Mouse (Mus musculus): Measurements from ENCODE around the gene Antxrl.

Antxrl gene

GRCm38 (mm10) chr14:34103855-34104254 lies 51.3 kb downstream of the Antxrl start:
- DNase-seq (ENCODE audit: low spot score in 2 of 2) = no peak

DNA sequence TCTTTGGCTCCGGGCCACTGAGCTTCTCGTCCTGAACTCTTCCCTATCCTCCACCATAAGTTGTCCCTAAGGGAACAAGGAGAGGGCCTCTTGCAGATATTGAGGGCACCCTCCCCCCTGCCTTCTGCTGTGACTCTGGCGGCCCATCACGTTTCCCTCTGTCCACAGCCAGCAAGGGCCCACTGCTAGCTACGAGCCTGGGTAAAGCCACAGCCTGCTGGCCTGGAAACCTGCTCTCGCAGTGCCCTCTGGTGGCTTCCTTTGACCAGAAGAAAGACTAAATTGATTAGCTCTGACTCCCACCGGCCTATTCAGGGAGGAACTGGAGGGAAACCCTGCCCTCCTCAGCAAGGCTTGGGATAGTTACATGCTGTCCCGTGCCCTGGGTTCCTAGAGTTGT lies 52.4 kb downstream of the Antxrl start:
- DNase-seq (ENCODE audit: low spot score in 2 of 2) = peak; percentile 69 to 75

- peak in 1 of 2 experiments; percentile 38 for DNase-seq (ENCODE audit: low spot score in 2 of 2)
Observed at GRCm38 (mm10) chr14:34106389-34107062, 54.0 kb downstream of the Antxrl start.

- no peak for DNase-seq (ENCODE audit: low spot score in 2 of 2)
Observed at GRCm38 (mm10) chr14:34107594-34107993, 55.1 kb downstream of the Antxrl start.

GRCm38 (mm10) chr14:34114311-34114710 lies 61.8 kb downstream of the Antxrl start:
- no peak for DNase-seq (ENCODE audit: low spot score in 2 of 2)

DNA sequence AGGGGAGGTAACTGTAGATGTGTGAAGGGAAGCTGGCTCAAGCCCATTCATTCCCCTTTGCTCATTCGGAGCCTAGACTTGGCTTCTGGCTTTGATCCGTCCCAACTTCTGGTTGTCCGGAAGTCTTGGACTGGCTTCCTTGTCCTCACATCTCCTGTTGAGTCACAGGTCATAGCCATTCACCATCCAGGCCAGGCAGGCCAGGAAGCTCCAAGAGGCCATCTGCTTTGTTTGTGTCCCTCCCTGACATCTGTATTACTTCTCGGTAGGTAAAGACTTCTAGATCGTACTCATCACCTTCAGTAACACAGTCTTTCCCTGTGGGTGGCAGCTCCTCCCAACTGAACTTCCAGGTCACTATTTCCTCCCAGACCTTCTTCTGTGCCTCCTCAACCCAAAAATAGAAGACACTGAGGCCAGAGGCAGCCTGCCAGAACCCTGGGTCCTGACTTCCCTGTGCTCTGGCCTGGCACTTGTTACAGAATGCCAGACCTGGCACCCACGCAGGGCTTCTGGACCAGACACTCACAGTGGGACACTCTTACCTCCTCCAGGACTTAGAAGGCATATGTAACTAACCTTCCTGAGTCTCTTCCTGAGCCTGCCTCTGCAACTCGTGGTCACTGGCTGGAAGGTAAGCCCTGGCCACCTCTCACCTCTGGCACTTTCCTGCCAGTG lies 66.7 kb downstream of the Antxrl start:
- no peak for DNase-seq (ENCODE audit: low spot score in 2 of 2)

DNA sequence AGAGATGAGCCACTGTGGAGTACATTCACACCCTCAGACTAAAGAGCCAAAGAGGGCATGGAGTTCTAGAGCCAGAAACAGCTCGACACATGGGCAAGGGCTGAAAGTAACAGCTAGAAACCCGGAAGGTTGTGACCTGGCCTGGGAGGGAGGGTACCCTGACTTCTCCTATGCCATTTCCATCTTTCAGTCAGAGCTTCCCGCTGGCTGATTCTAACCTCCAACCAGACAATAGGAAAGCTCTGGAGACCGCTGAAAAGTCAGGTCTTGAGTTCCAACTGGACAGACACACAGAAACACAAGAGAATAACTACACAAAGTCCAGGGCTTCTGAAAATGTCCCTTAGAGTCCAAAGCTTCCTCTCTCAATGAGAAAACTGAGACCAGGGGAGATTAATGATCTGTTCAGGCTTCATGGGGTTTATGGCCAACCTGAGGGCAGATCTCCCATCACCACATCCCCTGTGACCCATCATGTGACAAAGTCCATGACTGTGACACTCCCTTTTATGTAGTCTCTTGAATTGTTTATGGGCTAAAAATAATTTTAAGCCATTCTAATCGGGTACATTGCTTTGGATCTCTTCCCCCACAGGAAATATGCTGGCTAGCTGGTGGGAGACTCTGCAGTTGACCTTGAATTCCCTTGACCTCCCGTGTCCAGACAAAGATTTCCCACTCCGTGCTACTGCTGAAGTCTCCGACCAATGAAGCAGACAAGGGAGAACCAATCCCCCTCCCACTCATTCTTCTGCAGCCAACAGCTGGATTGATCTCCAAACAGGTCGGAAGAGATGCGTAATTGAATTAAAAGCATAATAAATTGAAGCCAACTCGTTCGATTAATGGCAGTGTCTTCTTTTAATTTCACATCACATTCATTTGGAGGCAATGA lies 67.8 kb downstream of the Antxrl start:
- DNase-seq (ENCODE audit: low spot score in 2 of 2) = no peak

DNA sequence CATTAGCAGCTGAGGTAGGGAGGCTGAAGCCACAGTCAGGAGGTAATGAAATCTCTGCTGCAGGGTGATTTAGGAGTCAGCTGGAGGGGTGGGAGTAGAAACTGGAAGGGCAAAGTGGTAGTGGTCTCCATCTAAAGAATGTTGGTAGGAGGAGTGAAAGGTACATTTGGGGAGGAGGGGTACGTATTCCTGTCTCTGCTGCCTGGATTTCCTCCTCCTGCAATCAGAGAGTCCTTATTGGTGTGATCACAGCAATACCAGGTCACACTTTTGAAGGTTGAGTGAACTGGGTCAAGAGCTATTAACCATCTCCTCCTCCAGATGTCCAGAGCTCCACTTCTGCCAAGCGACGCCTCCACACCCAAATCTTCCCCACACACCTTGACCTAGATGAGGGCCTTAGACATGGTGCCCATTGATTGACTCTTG lies 68.4 kb downstream of the Antxrl start:
- DNase-seq (ENCODE audit: low spot score in 2 of 2) = no peak

GRCm38 (mm10) chr14:34121691-34122090 lies 69.2 kb downstream of the Antxrl start:
- no peak for DNase-seq (ENCODE audit: low spot score in 2 of 2)

Measured in urinary bladder, adult 18-20 months (tissue).